Mouse (Mus musculus): ENCODE data around the gene Pawr. TPM values are rescaled to one million over a fixed set of nuclear protein-coding genes. Genes with fewer than 3 reads are reported as not detected.

The Pawr gene
- 25.3 and 26.4 TPM in 2 replicates for polyA plus RNA-seq (2014; fragmentation: Nextera tagmentation; extraction: Ambion mirVana)

GRCm38 (mm10) chr10:108331784-108332561 lies at the start of gene Pawr:
TSS of gene Pawr (plus strand) at chr10:108332121.
- H3K9me3 ChIP-seq (ENCODE audit: control insufficient read depth, low read length) = no peaks in the 10 kb centered on the region
- under 1% methylated on average over 68 of the region's 85 CpGs for WGBS
- H3K27me3 ChIP-seq (ENCODE audit: control insufficient read depth, insufficient read depth, low read length) = no peaks in the 10 kb centered on the region
- 0 out of 2 replicates have a peak, but pooled peaks cover 10% of the 10 kb centered on the region for H3K4me1 ChIP-seq (ENCODE audit: control insufficient read depth, insufficient read depth, low read length)
- H3K27ac ChIP-seq (ENCODE audit: low read depth, low read length) = peak within 1 kb of the TSS; percentile 86
- H3K4me2 ChIP-seq (replicated peaks; ENCODE audit: low read depth, low read length) = peak within 1 kb of the TSS; percentile 72
- peak within 1 kb of the TSS; percentile 93 for H3K9ac ChIP-seq (ENCODE audit: low read depth, low read length)
- H3K36me3 ChIP-seq (ENCODE audit: control insufficient read depth, insufficient read depth, low read length) = no peaks in the 10 kb centered on the region
- peak within 1 kb of the TSS; percentile 92 for H3K4me3 ChIP-seq (ENCODE audit: low read length)
- ATAC-seq (ENCODE audit: low FRiP score, low TSS enrichment) = peak; percentile 95

DNA sequence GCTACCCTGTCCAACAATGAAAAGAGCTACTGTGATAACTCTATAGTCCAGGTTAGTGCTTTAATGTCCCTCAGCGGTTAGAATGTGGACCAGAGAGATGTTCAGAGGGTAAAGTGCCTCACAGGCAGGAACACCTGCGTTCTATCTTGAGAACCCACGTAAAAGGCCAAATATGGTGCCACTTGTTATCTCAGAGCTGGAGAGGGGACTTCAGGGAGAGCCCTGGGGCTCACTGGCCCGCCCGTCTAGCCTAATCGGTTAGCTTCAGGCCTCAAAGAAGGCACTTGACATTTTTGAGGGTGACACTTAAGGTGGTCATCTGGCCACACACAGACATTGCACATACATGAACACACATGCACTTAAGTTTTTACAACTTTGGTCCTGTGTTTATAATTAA lies 49.6 kb upstream of the Pawr start:
- no peak overlapping the region for H3K9ac ChIP-seq (ENCODE audit: low read depth, low read length)
- no peaks in the 10 kb centered on the region for H3K9me3 ChIP-seq (ENCODE audit: control insufficient read depth, low read length)
- no peaks in the 10 kb centered on the region for H3K27me3 ChIP-seq (ENCODE audit: control insufficient read depth, insufficient read depth, low read length)
- no peak overlapping the region for H3K4me2 ChIP-seq (replicated peaks; ENCODE audit: low read depth, low read length)
- WGBS = 90% methylated on average over 6 of the region's 6 CpGs
- H3K27ac ChIP-seq (ENCODE audit: low read depth, low read length) = no peak overlapping the region
- peaks cover 17% of the 10 kb centered on the region for H3K36me3 ChIP-seq (ENCODE audit: control insufficient read depth, insufficient read depth, low read length)
- no peak for ATAC-seq (ENCODE audit: low FRiP score, low TSS enrichment)
- no peaks in the 10 kb centered on the region for H3K4me1 ChIP-seq (ENCODE audit: control insufficient read depth, insufficient read depth, low read length)
- no peak overlapping the region for H3K4me3 ChIP-seq (ENCODE audit: low read length)

DNA sequence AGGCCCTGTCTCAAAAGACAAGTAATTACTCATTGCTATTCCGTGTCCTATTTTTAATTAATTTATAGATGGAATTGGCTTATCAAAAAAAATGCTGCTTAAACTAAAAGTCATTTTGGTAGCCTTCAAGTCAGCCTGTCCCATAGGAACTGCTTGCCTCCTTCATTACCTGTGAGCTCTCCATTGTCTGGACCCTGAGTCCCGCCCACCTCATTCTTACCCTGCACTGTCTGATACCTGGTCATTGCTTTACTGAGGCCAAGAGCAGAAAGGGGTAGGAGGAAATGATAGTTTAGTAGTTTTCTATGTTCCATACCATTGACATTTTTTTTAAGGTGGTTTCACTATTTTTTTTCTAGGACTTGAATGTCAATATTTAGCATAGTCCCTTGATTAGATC lies 48.5 kb upstream of the Pawr start:
- no peak overlapping the region for H3K4me3 ChIP-seq (ENCODE audit: low read length)
- ATAC-seq (ENCODE audit: low FRiP score, low TSS enrichment) = no peak
- H3K9ac ChIP-seq (ENCODE audit: low read depth, low read length) = no peak overlapping the region
- 90% methylated on average over 2 of the region's 2 CpGs for WGBS
- no peak overlapping the region for H3K27ac ChIP-seq (ENCODE audit: low read depth, low read length)
- no peaks in the 10 kb centered on the region for H3K9me3 ChIP-seq (ENCODE audit: control insufficient read depth, low read length)
- no peak overlapping the region for H3K4me2 ChIP-seq (replicated peaks; ENCODE audit: low read depth, low read length)
- H3K27me3 ChIP-seq (ENCODE audit: control insufficient read depth, insufficient read depth, low read length) = no peaks in the 10 kb centered on the region
- H3K36me3 ChIP-seq (ENCODE audit: control insufficient read depth, insufficient read depth, low read length) = peaks cover 11% of the 10 kb centered on the region; the same call in 1 of the 2 replicates
- H3K4me1 ChIP-seq (ENCODE audit: control insufficient read depth, insufficient read depth, low read length) = no peaks in the 10 kb centered on the region

- Histone ChIP-seq H3K36me3 (ENCODE audit: control insufficient read depth, insufficient read depth, low read length) (peaks cover 11% of the 10 kb centered on the region; the same call in 1 of the 2 replicates), H3K4me3 (ENCODE audit: low read length) (no peak overlapping the region), H3K27me3 (ENCODE audit: control insufficient read depth, insufficient read depth, low read length) (no peaks in the 10 kb centered on the region), H3K27ac (ENCODE audit: low read depth, low read length) (no peak overlapping the region), H3K9me3 (ENCODE audit: control insufficient read depth, low read length) (no peaks in the 10 kb centered on the region), H3K9ac (ENCODE audit: low read depth, low read length) (no peak overlapping the region), H3K4me2 (replicated peaks; ENCODE audit: low read depth, low read length) (no peak overlapping the region), H3K4me1 (ENCODE audit: control insufficient read depth, insufficient read depth, low read length) (no peaks in the 10 kb centered on the region)
- no peak for ATAC-seq (ENCODE audit: low FRiP score, low TSS enrichment)
- WGBS = 92% methylated on average over 4 of the region's 4 CpGs
These were observed 48.1 kb upstream of the Pawr start for GRCm38 (mm10) chr10:108283837-108284236.

GRCm38 (mm10) chr10:108284445-108284844 lies 47.5 kb upstream of the Pawr start:
- H3K4me3 ChIP-seq (ENCODE audit: low read length) = no peak overlapping the region
- no peak overlapping the region for H3K9ac ChIP-seq (ENCODE audit: low read depth, low read length)
- ATAC-seq (ENCODE audit: low FRiP score, low TSS enrichment) = no peak
- WGBS = 90% methylated on average over 4 of the region's 4 CpGs
- peaks cover 11% of the 10 kb centered on the region; the same call in 1 of the 2 replicates for H3K36me3 ChIP-seq (ENCODE audit: control insufficient read depth, insufficient read depth, low read length)
- H3K27me3 ChIP-seq (ENCODE audit: control insufficient read depth, insufficient read depth, low read length) = no peaks in the 10 kb centered on the region
- H3K9me3 ChIP-seq (ENCODE audit: control insufficient read depth, low read length) = no peaks in the 10 kb centered on the region
- no peak overlapping the region for H3K4me2 ChIP-seq (replicated peaks; ENCODE audit: low read depth, low read length)
- H3K27ac ChIP-seq (ENCODE audit: low read depth, low read length) = no peak overlapping the region
- no peaks in the 10 kb centered on the region for H3K4me1 ChIP-seq (ENCODE audit: control insufficient read depth, insufficient read depth, low read length)

GRCm38 (mm10) chr10:108284977-108285376 lies 46.9 kb upstream of the Pawr start:
- Histone ChIP-seq H3K9ac (ENCODE audit: low read depth, low read length) (no peak overlapping the region), H3K4me1 (ENCODE audit: control insufficient read depth, insufficient read depth, low read length) (no peaks in the 10 kb centered on the region), H3K4me2 (replicated peaks; ENCODE audit: low read depth, low read length) (no peak overlapping the region), H3K36me3 (ENCODE audit: control insufficient read depth, insufficient read depth, low read length) (peaks cover 7% of the 10 kb centered on the region; the same call in 1 of the 2 replicates), H3K27me3 (ENCODE audit: control insufficient read depth, insufficient read depth, low read length) (no peaks in the 10 kb centered on the region), H3K4me3 (ENCODE audit: low read length) (no peak overlapping the region), H3K27ac (ENCODE audit: low read depth, low read length) (no peak overlapping the region), H3K9me3 (ENCODE audit: control insufficient read depth, low read length) (no peaks in the 10 kb centered on the region)
- 93% methylated on average over 5 of the region's 5 CpGs for WGBS
- ATAC-seq (ENCODE audit: low FRiP score, low TSS enrichment) = no peak

DNA sequence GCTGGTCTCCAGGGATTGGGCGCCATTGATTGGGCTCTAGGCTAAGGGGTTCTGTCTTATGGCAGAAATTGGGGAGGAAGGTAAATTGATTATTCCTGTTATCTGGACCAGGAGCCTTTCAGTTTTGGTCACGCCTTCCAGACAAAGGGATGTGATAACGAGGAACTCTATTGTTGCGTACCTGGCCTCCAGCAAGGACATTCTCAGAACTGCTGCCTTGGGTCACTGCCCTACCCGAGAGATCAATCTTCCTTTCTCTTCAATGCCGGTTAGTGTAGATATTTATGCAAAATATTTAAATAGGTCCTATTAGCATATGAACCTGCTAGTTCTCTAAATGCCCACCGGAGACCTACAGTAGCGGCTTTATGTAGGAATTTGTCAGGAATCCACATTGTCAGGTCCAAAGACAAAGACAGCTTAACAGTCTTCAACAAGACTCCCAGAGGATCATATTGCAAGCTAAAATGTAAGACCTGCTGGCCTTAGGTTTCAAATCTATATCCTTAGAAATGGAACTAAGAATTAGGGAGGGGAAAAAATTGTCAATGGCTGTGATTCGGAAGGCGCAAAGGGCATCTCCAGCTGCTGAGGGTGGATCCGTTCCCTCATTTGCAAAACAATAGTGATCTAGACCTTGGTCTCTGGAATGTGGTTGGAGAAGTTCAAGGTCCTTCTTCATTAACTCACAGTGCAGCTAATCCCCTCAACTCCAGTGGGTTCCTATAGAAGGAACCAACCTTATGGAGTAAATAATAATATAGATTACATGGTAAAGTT lies 45.1 kb upstream of the Pawr start:
- Histone ChIP-seq H3K9ac (ENCODE audit: low read depth, low read length) (no peak overlapping the region), H3K27me3 (ENCODE audit: control insufficient read depth, insufficient read depth, low read length) (no peaks in the 10 kb centered on the region), H3K4me2 (replicated peaks; ENCODE audit: low read depth, low read length) (no peak overlapping the region), H3K4me3 (ENCODE audit: low read length) (no peak overlapping the region), H3K36me3 (ENCODE audit: control insufficient read depth, insufficient read depth, low read length) (no peaks in the 10 kb centered on the region), H3K4me1 (ENCODE audit: control insufficient read depth, insufficient read depth, low read length) (no peaks in the 10 kb centered on the region), H3K9me3 (ENCODE audit: control insufficient read depth, low read length) (no peaks in the 10 kb centered on the region), H3K27ac (ENCODE audit: low read depth, low read length) (no peak overlapping the region)
- 79% methylated on average over 11 of the region's 11 CpGs for WGBS
- no peak for ATAC-seq (ENCODE audit: low FRiP score, low TSS enrichment)

DNA sequence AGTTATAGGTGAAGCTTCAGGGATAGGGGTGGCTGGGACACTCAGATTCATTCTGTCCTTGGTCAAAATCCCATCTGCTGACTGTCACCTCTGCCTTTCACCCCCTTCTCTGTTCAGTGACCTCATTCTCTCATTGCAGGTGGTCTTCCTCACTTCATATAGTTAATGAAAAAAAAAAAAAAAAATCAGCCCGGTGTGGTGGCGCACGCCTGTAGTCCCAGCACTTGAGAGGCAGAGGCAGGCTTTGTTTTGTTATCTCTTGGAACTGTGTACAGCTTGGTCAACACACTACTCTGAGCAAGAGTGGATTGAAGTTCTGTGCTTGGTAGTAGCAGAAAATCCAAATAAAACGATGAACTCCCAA lies 44.5 kb upstream of the Pawr start:
- Histone ChIP-seq H3K4me2 (replicated peaks; ENCODE audit: low read depth, low read length) (no peak overlapping the region), H3K4me1 (ENCODE audit: control insufficient read depth, insufficient read depth, low read length) (no peaks in the 10 kb centered on the region), H3K36me3 (ENCODE audit: control insufficient read depth, insufficient read depth, low read length) (no peaks in the 10 kb centered on the region), H3K4me3 (ENCODE audit: low read length) (no peak overlapping the region), H3K9ac (ENCODE audit: low read depth, low read length) (no peak overlapping the region), H3K9me3 (ENCODE audit: control insufficient read depth, low read length) (no peaks in the 10 kb centered on the region), H3K27ac (ENCODE audit: low read depth, low read length) (no peak overlapping the region), H3K27me3 (ENCODE audit: control insufficient read depth, insufficient read depth, low read length) (no peaks in the 10 kb centered on the region)
- no peak for ATAC-seq (ENCODE audit: low FRiP score, low TSS enrichment)
- WGBS = 83% methylated on average over 4 of the region's 4 CpGs

- no peaks in the 10 kb centered on the region for H3K36me3 ChIP-seq (ENCODE audit: control insufficient read depth, insufficient read depth, low read length)
- no peak for ATAC-seq (ENCODE audit: low FRiP score, low TSS enrichment)
- H3K4me3 ChIP-seq (ENCODE audit: low read length) = no peak overlapping the region
- H3K27me3 ChIP-seq (ENCODE audit: control insufficient read depth, insufficient read depth, low read length) = no peaks in the 10 kb centered on the region
- no peaks in the 10 kb centered on the region for H3K9me3 ChIP-seq (ENCODE audit: control insufficient read depth, low read length)
- 95% methylated on average over 13 of the region's 13 CpGs for whole genome bisulfite sequencing
- no peak overlapping the region for H3K4me2 ChIP-seq (replicated peaks; ENCODE audit: low read depth, low read length)
- no peak overlapping the region for H3K27ac ChIP-seq (ENCODE audit: low read depth, low read length)
- H3K4me1 ChIP-seq (ENCODE audit: control insufficient read depth, insufficient read depth, low read length) = no peaks in the 10 kb centered on the region
- no peak overlapping the region for H3K9ac ChIP-seq (ENCODE audit: low read depth, low read length)
These were observed 41.9 kb upstream of the Pawr start for GRCm38 (mm10) chr10:108290046-108290445.

All from kidney, embryonic 14.5 days (tissue).